Mouse (Mus musculus) liver, adult 2 months (tissue): ENCODE results near the gene Fbxw25. TPM values are rescaled to one million over a fixed set of nuclear protein-coding genes. Genes with fewer than 3 reads are reported as not detected.
A peak's percentile ranks its signal among the peaks of the same experiment; 100 is the strongest.
"Not testable (repeated sequence)": the region's sequence is repeated elsewhere in the genome, so short reads cannot be mapped to it uniquely, and the experiment has no call there.

Source experiments
- DNase-seq: peaks from one replicate; pipeline ENCODE4 v3.0.0-alpha.2; 2011; ENCODE audit warnings: low read depth, low spot score; ENCODE audit errors: extremely low read depth
- H3K27ac ChIP-seq: fragments of 200-500 bp; replicated peaks from 2 replicates; pipeline ENCODE4 v1.5.1; 2012; ENCODE audit warnings: low read depth, mild to moderate bottlenecking, control low read depth, inconsistent platforms, low read length; ENCODE audit not compliant: insufficient read depth
- H3K27me3 ChIP-seq: fragments of 200-500 bp; 2 replicates; pipeline ENCODE4 v1.6.1; 2012; ENCODE audit warnings: mild to moderate bottlenecking, moderate library complexity, low read length, inconsistent platforms; ENCODE audit not compliant: control insufficient read depth, insufficient read depth
- H3K36me3 ChIP-seq: fragments of 200-500 bp; 2 replicates; pipeline ENCODE4 v1.6.1; 2012; ENCODE audit warnings: low read length, inconsistent platforms; ENCODE audit not compliant: control insufficient read depth, insufficient read depth
- H3K4me1 ChIP-seq: fragments of 200-500 bp; 2 replicates; pipeline ENCODE4 v1.6.1; 2011; ENCODE audit warnings: low read length; ENCODE audit not compliant: control insufficient read depth, insufficient read depth
- H3K4me3 ChIP-seq: fragments of 200-500 bp; 2 replicates; pipeline ENCODE4 v1.5.1; 2011; ENCODE audit warnings: low read depth, mild to moderate bottlenecking, control low read depth, low read length, moderate library complexity; ENCODE audit not compliant: insufficient read depth
- H3K79me2 ChIP-seq: fragments of 200-500 bp; 2 replicates; pipeline ENCODE4 v1.6.1; 2012; ENCODE audit warnings: inconsistent platforms, mild to moderate bottlenecking, low read length, moderate library complexity; ENCODE audit not compliant: control insufficient read depth, insufficient read depth
- H3K9ac ChIP-seq: fragments of 200-500 bp; 2 replicates; pipeline ENCODE4 v1.6.1; 2012; ENCODE audit warnings: low read depth, mild to moderate bottlenecking, control low read depth, inconsistent platforms, low read length
- CTCF ChIP-seq: fragments of 200-500 bp; IDR thresholded peaks from 2 replicates; pipeline ENCODE4 v1.5.1; 2011; ENCODE audit warnings: low read depth, low read length, control low read depth
- POLR2A ChIP-seq: fragments of 200-500 bp; IDR thresholded peaks from 2 replicates; pipeline ENCODE4 v1.6.1; 2011; ENCODE audit warnings: low read length, control low read depth; ENCODE audit not compliant: insufficient read depth; ENCODE audit errors: extremely low read depth
- WGBS: fragments of 180-500 bp; shearing (Covaris S2); methylation state at CpG from one replicate; pipeline ENCODE4 v1.1.7; 2018; 5-methylcytosine and 5-hydroxymethylcytosine counted together
- polyA plus RNA-seq: library from polyadenylated mRNA; depleted of rRNA; stranded (reverse); fragments of >200 nt; gene quantifications from 2 replicates; pipeline ENCODE4 v1.2.3, GENCODE M21; 2012; rRNA removed
- total RNA-seq: library from RNA; depleted of rRNA; stranded (reverse); fragments of >200 nt; gene quantifications from 2 replicates; pipeline ENCODE4 v1.2.3, GENCODE M21; 2014; rRNA removed

The Fbxw25 gene
- total RNA-seq = not detected in 2 replicates
- polyA plus RNA-seq = not detected in 2 replicates

GRCm38 (mm10) chr9:109664552-109664951, at the start of gene Fbxw25:
Fbxw25 (minus strand) TSS chr9:109664652.
- not testable (repeated sequence) for H3K27ac ChIP-seq, H3K4me3 ChIP-seq, H3K27me3 ChIP-seq, DNase-seq, H3K36me3 ChIP-seq, H3K4me1 ChIP-seq, H3K9ac ChIP-seq, H3K79me2 ChIP-seq
- WGBS = 73% methylated on average over 2 of the region's 2 CpGs

- DNase-seq, H3K4me3 ChIP-seq, H3K36me3 ChIP-seq, H3K27me3 ChIP-seq, H3K79me2 ChIP-seq, H3K9ac ChIP-seq, H3K4me1 ChIP-seq, H3K27ac ChIP-seq: not testable (repeated sequence)
- WGBS = 80% methylated on average over 4 of the region's 4 CpGs
Observed at GRCm38 (mm10) chr9:109702600-109702999, 38.1 kb upstream of the Fbxw25 start, which contains the start of gene Fbxw18. Fbxw18 (minus strand) TSS chr9:109702700.

- Histone ChIP-seq H3K27me3 (no peaks in the 10 kb centered on the region), H3K79me2 (no peaks in the 10 kb centered on the region), H3K27ac (no peak overlapping the region), H3K4me3 (no peak overlapping the region), H3K4me1 (no peaks in the 10 kb centered on the region), H3K9ac (no peak overlapping the region), H3K36me3 (no peaks in the 10 kb centered on the region)
- peak; percentile 27 for DNase-seq
- WGBS = 17% methylated on average over 1 of the region's 1 CpGs
- TF ChIP-seq POLR2A (no peak), CTCF (peak; percentile 72)
Observed at GRCm38 (mm10) chr9:109685299-109685698, 20.8 kb upstream of the Fbxw25 start.

GRCm38 (mm10) chr9:109625957-109626356, 38.5 kb downstream of the Fbxw25 start, which contains the start of gene Fbxw24:
Fbxw24 (minus strand) TSS chr9:109626057.
- not testable (repeated sequence) for H3K79me2 ChIP-seq
- 82% methylated on average over 2 of the region's 2 CpGs for WGBS

GRCm38 (mm10) chr9:109606837-109607236, 57.6 kb downstream of the Fbxw25 start:
- H3K27me3 ChIP-seq, H3K36me3 ChIP-seq, H3K9ac ChIP-seq, H3K4me3 ChIP-seq, H3K27ac ChIP-seq, H3K79me2 ChIP-seq, H3K4me1 ChIP-seq: not testable (repeated sequence)
- peak; percentile 18 for DNase-seq
- 26% methylated on average over 5 of the region's 5 CpGs for WGBS

More at GRCm38 (mm10) chr9:109625957-109626356, 38.5 kb downstream of the Fbxw25 start, which contains the start of gene Fbxw24:
- H3K27me3 ChIP-seq, H3K4me3 ChIP-seq, H3K36me3 ChIP-seq, H3K9ac ChIP-seq, H3K27ac ChIP-seq, DNase-seq, H3K4me1 ChIP-seq: not testable (repeated sequence)

GRCm38 (mm10) chr9:109602128-109602527, 62.3 kb downstream of the Fbxw25 start:
- not testable (repeated sequence) for H3K27ac ChIP-seq, H3K36me3 ChIP-seq, H3K79me2 ChIP-seq, H3K9ac ChIP-seq, H3K27me3 ChIP-seq, H3K4me3 ChIP-seq, H3K4me1 ChIP-seq, DNase-seq
- WGBS = 50% methylated on average over 2 of the region's 2 CpGs
- TF ChIP-seq CTCF = peak; percentile 29; the same call in 1 of the 2 replicates

- no peak overlapping the region for H3K9ac ChIP-seq
- no peaks in the 10 kb centered on the region for H3K27me3 ChIP-seq
- no peaks in the 10 kb centered on the region for H3K36me3 ChIP-seq
- TF ChIP-seq CTCF = no peak
- no peak for TF ChIP-seq POLR2A
- no peak overlapping the region for H3K27ac ChIP-seq
- no peaks in the 10 kb centered on the region for H3K4me1 ChIP-seq
- no peaks in the 10 kb centered on the region for H3K79me2 ChIP-seq
- H3K4me3 ChIP-seq = no peak overlapping the region
- DNase-seq = no peak
Observed at GRCm38 (mm10) chr9:109597226-109597625, 67.2 kb downstream of the Fbxw25 start.

Other genes starting within 250 kb of the Fbxw25 start
- not detected in 2 replicates for gene Fbxw16, start 215.5 kb downstream of the Fbxw25 start, total RNA-seq
- not detected in 2 replicates for gene Fbxw16, start 215.5 kb downstream of the Fbxw25 start, polyA plus RNA-seq
- gene Fbxw19, start 168.8 kb downstream of the Fbxw25 start, total RNA-seq = not detected in 2 replicates
- gene Fbxw19, start 168.8 kb downstream of the Fbxw25 start, polyA plus RNA-seq = not detected in 2 replicates
- not detected in 2 replicates for gene Fbxw15, start 96.4 kb downstream of the Fbxw25 start, total RNA-seq
- not detected in 2 replicates for gene Fbxw15, start 96.4 kb downstream of the Fbxw25 start, polyA plus RNA-seq
- not detected in 2 replicates for gene Fbxw24, start 38.6 kb downstream of the Fbxw25 start, total RNA-seq
- gene Fbxw24, start 38.6 kb downstream of the Fbxw25 start, polyA plus RNA-seq = not detected in 2 replicates
- not detected in 2 replicates for gene Fbxw18, start 38.0 kb upstream of the Fbxw25 start, total RNA-seq
- gene Fbxw18, start 38.0 kb upstream of the Fbxw25 start, polyA plus RNA-seq = not detected in 2 replicates
- gene Fbxw26, start 81.4 kb upstream of the Fbxw25 start, total RNA-seq = not detected in 2 replicates
- gene Fbxw26, start 81.4 kb upstream of the Fbxw25 start, polyA plus RNA-seq = not detected in 2 replicates
- gene Fbxw27, start 126.0 kb upstream of the Fbxw25 start, total RNA-seq = not detected in 2 replicates
- not detected in 2 replicates for gene Fbxw27, start 126.0 kb upstream of the Fbxw25 start, polyA plus RNA-seq
- not detected in 2 replicates for gene Spink8, start 147.6 kb upstream of the Fbxw25 start, total RNA-seq
- not detected in 2 replicates for gene Spink8, start 147.6 kb upstream of the Fbxw25 start, polyA plus RNA-seq
- gene Nme6, start 168.1 kb upstream of the Fbxw25 start, total RNA-seq = 27.6 and 38.6 TPM in 2 replicates
- gene Nme6, start 168.1 kb upstream of the Fbxw25 start, polyA plus RNA-seq = 30.1 and 44.5 TPM in 2 replicates
- not detected in 2 replicates for gene Camp, start 185.0 kb upstream of the Fbxw25 start, total RNA-seq
- gene Camp, start 185.0 kb upstream of the Fbxw25 start, polyA plus RNA-seq = 0.17 and 0.45 TPM in 2 replicates
- gene Cdc25a, start 210.9 kb upstream of the Fbxw25 start, total RNA-seq = 0.92 and 2.1 TPM in 2 replicates
- gene Cdc25a, start 210.9 kb upstream of the Fbxw25 start, polyA plus RNA-seq = 0.73 and 0.87 TPM in 2 replicates